Mouse (Mus musculus): ENCODE results near the gene Pm20d2. TPM values are rescaled to one million over a fixed set of nuclear protein-coding genes. Genes with fewer than 3 reads are reported as not detected.

Pm20d2 gene
- polyA plus RNA-seq (2012; rRNA removed) (2.3 and 3.3 TPM in 2 replicates), polyA plus RNA-seq (2014; fragmentation: Nextera tagmentation; extraction: Ambion mirVana) (1.6 and 2.5 TPM in 2 replicates)

GRCm38 (mm10) chr4:33189735-33190036, at the start of gene Pm20d2:
TSS of gene Pm20d2 (minus strand) at chr4:33189737.
- Histone ChIP-seq H3K27ac (replicated peaks; ENCODE audit: low read depth, low read length) (peak within 1 kb of the TSS; percentile 81), H3K4me3 (replicated peaks; ENCODE audit: low read length) (peak within 1 kb of the TSS; percentile 61), H3K4me1 (ENCODE audit: control insufficient read depth, insufficient read depth, low read length) (0 out of 2 replicates have a peak, but pooled peaks cover 3% of the 10 kb centered on the region), H3K36me3 (ENCODE audit: control insufficient read depth, insufficient read depth, low read length) (no peaks in the 10 kb centered on the region), H3K27me3 (ENCODE audit: control insufficient read depth, insufficient read depth, low read length) (no peaks in the 10 kb centered on the region), H3K9ac (ENCODE audit: low read depth, low read length, severe bottlenecking) (peak within 1 kb of the TSS; percentile 72), H3K9me3 (ENCODE audit: control insufficient read depth, low read length) (no peaks in the 10 kb centered on the region), H3K4me2 (replicated peaks; ENCODE audit: low read depth, low read length, severe bottlenecking) (peak within 1 kb of the TSS; percentile 88)
- ATAC-seq (ENCODE audit: low FRiP score, low read depth): no peak
- no peak for DNase-seq (ENCODE audit: low spot score)
- WGBS: 13% methylated on average over 6 of the region's 6 CpGs
- no peak for TF ChIP-seq POLR2A (IDR thresholded peaks at IDR 0.05; ENCODE audit: borderline replicate concordance, extremely low read depth, insufficient read depth, insufficient read length)

- TF ChIP-seq POLR2A (IDR thresholded peaks at IDR 0.05; ENCODE audit: borderline replicate concordance, extremely low read depth, insufficient read depth, insufficient read length): no peak
- Histone ChIP-seq H3K9ac (ENCODE audit: low read depth, low read length, severe bottlenecking) (no peak overlapping the region), H3K27ac (replicated peaks; ENCODE audit: low read depth, low read length) (no peak overlapping the region), H3K4me2 (replicated peaks; ENCODE audit: low read depth, low read length, severe bottlenecking) (no peak overlapping the region), H3K36me3 (ENCODE audit: control insufficient read depth, insufficient read depth, low read length) (peaks cover 11% of the 10 kb centered on the region), H3K27me3 (ENCODE audit: control insufficient read depth, insufficient read depth, low read length) (no peaks in the 10 kb centered on the region), H3K4me3 (replicated peaks; ENCODE audit: low read length) (no peak overlapping the region), H3K9me3 (ENCODE audit: control insufficient read depth, low read length) (no peaks in the 10 kb centered on the region), H3K4me1 (ENCODE audit: control insufficient read depth, insufficient read depth, low read length) (no peaks in the 10 kb centered on the region)
- WGBS: 86% methylated on average over 18 of the region's 18 CpGs
- DNase-seq (ENCODE audit: low spot score): no peak
- ATAC-seq (ENCODE audit: low FRiP score, low read depth): no peak
These were observed 41.3 kb upstream of the Pm20d2 start for GRCm38 (mm10) chr4:33230881-33231280.

- 69% methylated on average over 4 of the region's 4 CpGs for WGBS
- TF ChIP-seq POLR2A (IDR thresholded peaks at IDR 0.05; ENCODE audit: borderline replicate concordance, extremely low read depth, insufficient read depth, insufficient read length): no peak
- Histone ChIP-seq H3K4me1 (ENCODE audit: control insufficient read depth, insufficient read depth, low read length) (peaks cover 1% of the 10 kb centered on the region; the same call in 1 of the 2 replicates), H3K27me3 (ENCODE audit: control insufficient read depth, insufficient read depth, low read length) (no peaks in the 10 kb centered on the region), H3K4me2 (replicated peaks; ENCODE audit: low read depth, low read length, severe bottlenecking) (no peak overlapping the region), H3K27ac (replicated peaks; ENCODE audit: low read depth, low read length) (no peak overlapping the region), H3K9ac (ENCODE audit: low read depth, low read length, severe bottlenecking) (no peak overlapping the region), H3K4me3 (replicated peaks; ENCODE audit: low read length) (no peak overlapping the region), H3K9me3 (ENCODE audit: control insufficient read depth, low read length) (no peaks in the 10 kb centered on the region), H3K36me3 (ENCODE audit: control insufficient read depth, insufficient read depth, low read length) (peaks cover 11% of the 10 kb centered on the region)
- no peak for DNase-seq (ENCODE audit: low spot score)
- no peak for ATAC-seq (ENCODE audit: low FRiP score, low read depth)
These were observed 40.1 kb upstream of the Pm20d2 start for GRCm38 (mm10) chr4:33229639-33230038.

GRCm38 (mm10) chr4:33227164-33227563, 37.6 kb upstream of the Pm20d2 start:
- 84% methylated on average over 7 of the region's 7 CpGs for WGBS
- H3K27me3 ChIP-seq (ENCODE audit: control insufficient read depth, insufficient read depth, low read length): no peaks in the 10 kb centered on the region
- no peak overlapping the region for H3K4me3 ChIP-seq (replicated peaks; ENCODE audit: low read length)
- peaks cover 11% of the 10 kb centered on the region for H3K36me3 ChIP-seq (ENCODE audit: control insufficient read depth, insufficient read depth, low read length)
- ATAC-seq (ENCODE audit: low FRiP score, low read depth) (no peak), DNase-seq (ENCODE audit: low spot score) (no peak)
- no peak overlapping the region for H3K4me2 ChIP-seq (replicated peaks; ENCODE audit: low read depth, low read length, severe bottlenecking)
- TF ChIP-seq POLR2A (IDR thresholded peaks at IDR 0.05; ENCODE audit: borderline replicate concordance, extremely low read depth, insufficient read depth, insufficient read length): no peak
- H3K4me1 ChIP-seq (ENCODE audit: control insufficient read depth, insufficient read depth, low read length): peaks cover 10% of the 10 kb centered on the region
- H3K27ac ChIP-seq (replicated peaks; ENCODE audit: low read depth, low read length): no peak overlapping the region
- no peak overlapping the region for H3K9ac ChIP-seq (ENCODE audit: low read depth, low read length, severe bottlenecking)
- no peaks in the 10 kb centered on the region for H3K9me3 ChIP-seq (ENCODE audit: control insufficient read depth, low read length)

GRCm38 (mm10) chr4:33224003-33224675, 34.6 kb upstream of the Pm20d2 start:
- ATAC-seq (ENCODE audit: low FRiP score, low read depth): no peak
- H3K4me1 ChIP-seq (ENCODE audit: control insufficient read depth, insufficient read depth, low read length): peaks cover 10% of the 10 kb centered on the region
- H3K27me3 ChIP-seq (ENCODE audit: control insufficient read depth, insufficient read depth, low read length): no peaks in the 10 kb centered on the region
- H3K9ac ChIP-seq (ENCODE audit: low read depth, low read length, severe bottlenecking): no peak overlapping the region
- H3K36me3 ChIP-seq (ENCODE audit: control insufficient read depth, insufficient read depth, low read length): peaks cover 3% of the 10 kb centered on the region; the same call in 1 of the 2 replicates
- 44% methylated on average over 7 of the region's 7 CpGs for WGBS
- H3K27ac ChIP-seq (replicated peaks; ENCODE audit: low read depth, low read length): no peak overlapping the region
- H3K9me3 ChIP-seq (ENCODE audit: control insufficient read depth, low read length): no peaks in the 10 kb centered on the region
- no peak overlapping the region for H3K4me3 ChIP-seq (replicated peaks; ENCODE audit: low read length)
- no peak overlapping the region for H3K4me2 ChIP-seq (replicated peaks; ENCODE audit: low read depth, low read length, severe bottlenecking)
- no peak for DNase-seq (ENCODE audit: low spot score)
- TF ChIP-seq POLR2A (IDR thresholded peaks at IDR 0.05; ENCODE audit: borderline replicate concordance, extremely low read depth, insufficient read depth, insufficient read length): no peak

Measured in limb, embryonic 14.5 days (tissue).